Mouse (Mus musculus) kidney, embryonic 15.5 days (tissue): ENCODE results near the gene Chst11. TPM values are rescaled to one million over a fixed set of nuclear protein-coding genes. Genes with fewer than 3 reads are reported as not detected.
A peak's percentile ranks its signal among the peaks of the same experiment; 100 is the strongest.

Experiments
- ATAC-seq: fragments of 200-750 bp; cut with Nextera tagmentation; replicated peaks from 2 replicates; pipeline ENCODE4 v1.8.0; 2017; ENCODE audit warnings: moderate TSS enrichment; ENCODE audit not compliant: low FRiP score
- H3K27ac ChIP-seq: fragments of 300-500 bp; sonication (generic); 2 replicates; pipeline ENCODE4 v1.5.1; 2015; ENCODE audit warnings: mild to moderate bottlenecking, inconsistent platforms
- H3K27me3 ChIP-seq: fragments of 300-500 bp; sonication (generic); 2 replicates; pipeline ENCODE4 v1.6.1; 2015; ENCODE audit warnings: inconsistent platforms
- H3K36me3 ChIP-seq: fragments of 300-500 bp; sonication (generic); 2 replicates; pipeline ENCODE4 v1.6.1; 2015; ENCODE audit warnings: inconsistent platforms
- H3K4me1 ChIP-seq: fragments of 300-500 bp; sonication (generic); 2 replicates; pipeline ENCODE4 v1.6.1; 2015; ENCODE audit warnings: inconsistent platforms
- H3K4me2 ChIP-seq: fragments of 300-500 bp; sonication (generic); 2 replicates; pipeline ENCODE4 v1.6.1; 2015; ENCODE audit warnings: moderate library complexity, mild to moderate bottlenecking, inconsistent platforms
- H3K4me3 ChIP-seq: fragments of 300-500 bp; sonication (generic); replicated peaks from 2 replicates; pipeline ENCODE4 v1.5.1; 2015; ENCODE audit warnings: mild to moderate bottlenecking, inconsistent platforms
- H3K9ac ChIP-seq: fragments of 300-500 bp; sonication (generic); 2 replicates; pipeline ENCODE4 v1.6.1; 2015; ENCODE audit warnings: mild to moderate bottlenecking, inconsistent platforms
- H3K9me3 ChIP-seq: fragments of 300-500 bp; sonication (generic); replicated peaks from 2 replicates; pipeline ENCODE4 v1.6.1; 2016; ENCODE audit warnings: inconsistent platforms
- WGBS: fragments of 180-500 bp; shearing (Covaris S2); methylation state at CpG from one replicate; pipeline ENCODE4 v1.1.7; 2015; ENCODE audit warnings: mixed read lengths; 5-methylcytosine and 5-hydroxymethylcytosine counted together
- polyA plus RNA-seq: library from polyadenylated mRNA; unstranded; fragments of >200 nt; fragmentation: Nextera tagmentation; extraction: Ambion mirVana; gene quantifications from 2 replicates; pipeline ENCODE4 v1.2.1, GENCODE M21; 2015

Gene Chst11
- polyA plus RNA-seq, 1 experiment from 2014 or later: 3.8 TPM

- 47% methylated on average over 11 of the region's 11 CpGs for WGBS
- 0 out of 2 replicates have a peak, but pooled peaks have one; percentile 4 for ATAC-seq
These were observed 212.5 kb downstream of the Chst11 start for GRCm38 (mm10) chr10:83197690-83198336.

GRCm38 (mm10) chr10:83198692-83199091 is 213.4 kb downstream of the Chst11 start:
- 72% methylated on average over 5 of the region's 5 CpGs for WGBS
- no peak overlapping the region for H3K4me2 ChIP-seq
- no peaks in the 10 kb centered on the region for H3K4me1 ChIP-seq
- no peak for ATAC-seq
- H3K9ac ChIP-seq: no peak overlapping the region
- no peaks in the 10 kb centered on the region for H3K27me3 ChIP-seq
- H3K27ac ChIP-seq: no peak overlapping the region
- no peaks in the 10 kb centered on the region for H3K9me3 ChIP-seq
- no peak overlapping the region for H3K4me3 ChIP-seq
- H3K36me3 ChIP-seq: no peaks in the 10 kb centered on the region

More at GRCm38 (mm10) chr10:83197690-83198336, 212.5 kb downstream of the Chst11 start:
- H3K4me1 ChIP-seq: no peaks in the 10 kb centered on the region
- no peaks in the 10 kb centered on the region for H3K27me3 ChIP-seq
- no peaks in the 10 kb centered on the region for H3K36me3 ChIP-seq
- no peaks in the 10 kb centered on the region for H3K9me3 ChIP-seq
- H3K4me2 ChIP-seq: no peak overlapping the region
- no peak overlapping the region for H3K27ac ChIP-seq
- H3K4me3 ChIP-seq: no peak overlapping the region
- H3K9ac ChIP-seq: no peak overlapping the region

GRCm38 (mm10) chr10:83199290-83199689 is 214.0 kb downstream of the Chst11 start:
- ATAC-seq: no peak
- no peak overlapping the region for H3K27ac ChIP-seq
- H3K4me1 ChIP-seq: no peaks in the 10 kb centered on the region
- H3K9ac ChIP-seq: no peak overlapping the region
- no peak overlapping the region for H3K4me3 ChIP-seq
- no peaks in the 10 kb centered on the region for H3K9me3 ChIP-seq
- WGBS: 85% methylated on average over 9 of the region's 9 CpGs
- H3K27me3 ChIP-seq: no peaks in the 10 kb centered on the region
- H3K36me3 ChIP-seq: no peaks in the 10 kb centered on the region
- no peak overlapping the region for H3K4me2 ChIP-seq

- no peaks in the 10 kb centered on the region for H3K4me1 ChIP-seq
- ATAC-seq: no peak
- H3K4me2 ChIP-seq: no peak overlapping the region
- no peak overlapping the region for H3K27ac ChIP-seq
- no peak overlapping the region for H3K9ac ChIP-seq
- H3K36me3 ChIP-seq: no peaks in the 10 kb centered on the region
- no peaks in the 10 kb centered on the region for H3K27me3 ChIP-seq
- H3K4me3 ChIP-seq: no peak overlapping the region
- WGBS: 89% methylated on average over 7 of the region's 7 CpGs
- no peaks in the 10 kb centered on the region for H3K9me3 ChIP-seq
These were observed 216.2 kb downstream of the Chst11 start for GRCm38 (mm10) chr10:83201525-83201924.

GRCm38 (mm10) chr10:83202906-83203702 is 217.8 kb downstream of the Chst11 start:
- no peak overlapping the region for H3K4me3 ChIP-seq

GRCm38 (mm10) chr10:83208436-83208835 is 223.1 kb downstream of the Chst11 start:
- peaks cover 5% of the 10 kb centered on the region; the same call in 1 of the 2 replicates for H3K4me1 ChIP-seq
- H3K4me3 ChIP-seq: no peak overlapping the region
- H3K36me3 ChIP-seq: no peaks in the 10 kb centered on the region
- H3K9me3 ChIP-seq: no peaks in the 10 kb centered on the region
- ATAC-seq: no peak
- no peak overlapping the region for H3K4me2 ChIP-seq
- no peaks in the 10 kb centered on the region for H3K27me3 ChIP-seq
- no peak overlapping the region for H3K27ac ChIP-seq
- 84% methylated on average over 7 of the region's 7 CpGs for WGBS
- no peak overlapping the region for H3K9ac ChIP-seq

More at GRCm38 (mm10) chr10:83202906-83203702, 217.8 kb downstream of the Chst11 start:
- no peak for ATAC-seq
- Histone ChIP-seq H3K27me3 (no peaks in the 10 kb centered on the region), H3K4me1 (no peaks in the 10 kb centered on the region), H3K36me3 (no peaks in the 10 kb centered on the region), H3K27ac (no peak overlapping the region), H3K9ac (no peak overlapping the region), H3K4me2 (no peak overlapping the region), H3K9me3 (no peaks in the 10 kb centered on the region)
- 85% methylated on average over 14 of the region's 14 CpGs for WGBS

- 60% methylated on average over 12 of the region's 12 CpGs for WGBS
- H3K9me3 ChIP-seq: no peaks in the 10 kb centered on the region
- H3K27ac ChIP-seq: no peak overlapping the region
- no peaks in the 10 kb centered on the region for H3K27me3 ChIP-seq
- peaks cover 5% of the 10 kb centered on the region; the same call in 1 of the 2 replicates for H3K4me1 ChIP-seq
- no peak overlapping the region for H3K4me2 ChIP-seq
- H3K4me3 ChIP-seq: no peak overlapping the region
- ATAC-seq: no peak
- no peaks in the 10 kb centered on the region for H3K36me3 ChIP-seq
- no peak overlapping the region for H3K9ac ChIP-seq
These were observed 224.1 kb downstream of the Chst11 start for GRCm38 (mm10) chr10:83209388-83209787.

GRCm38 (mm10) chr10:83210122-83210521 is 224.8 kb downstream of the Chst11 start:
- H3K36me3 ChIP-seq: no peaks in the 10 kb centered on the region
- no peak overlapping the region for H3K4me3 ChIP-seq
- H3K27me3 ChIP-seq: no peaks in the 10 kb centered on the region
- peaks cover 5% of the 10 kb centered on the region; the same call in 1 of the 2 replicates for H3K4me1 ChIP-seq
- H3K27ac ChIP-seq: no peak overlapping the region
- H3K9me3 ChIP-seq: no peaks in the 10 kb centered on the region
- 76% methylated on average over 16 of the region's 16 CpGs for WGBS
- H3K9ac ChIP-seq: no peak overlapping the region
- no peak overlapping the region for H3K4me2 ChIP-seq
- ATAC-seq: no peak

GRCm38 (mm10) chr10:83210968-83211583 is 225.8 kb downstream of the Chst11 start:
- no peak overlapping the region for H3K4me2 ChIP-seq
- no peaks in the 10 kb centered on the region for H3K36me3 ChIP-seq
- no peaks in the 10 kb centered on the region for H3K27me3 ChIP-seq
- H3K9ac ChIP-seq: no peak overlapping the region
- H3K9me3 ChIP-seq: no peaks in the 10 kb centered on the region
- no peak overlapping the region for H3K27ac ChIP-seq
- ATAC-seq: no peak
- 64% methylated on average over 6 of the region's 6 CpGs for WGBS
- peaks cover 5% of the 10 kb centered on the region; the same call in 1 of the 2 replicates for H3K4me1 ChIP-seq
- no peak overlapping the region for H3K4me3 ChIP-seq

- no peak overlapping the region for H3K27ac ChIP-seq
- no peak overlapping the region for H3K4me3 ChIP-seq
- H3K4me2 ChIP-seq: no peak overlapping the region
- H3K9ac ChIP-seq: no peak overlapping the region
- no peaks in the 10 kb centered on the region for H3K9me3 ChIP-seq
- H3K36me3 ChIP-seq: no peaks in the 10 kb centered on the region
- no peak for ATAC-seq
- WGBS: 88% methylated on average over 4 of the region's 4 CpGs
- no peaks in the 10 kb centered on the region for H3K27me3 ChIP-seq
- peaks cover 5% of the 10 kb centered on the region; the same call in 1 of the 2 replicates for H3K4me1 ChIP-seq
These were observed 227.3 kb downstream of the Chst11 start for GRCm38 (mm10) chr10:83212618-83213017.

- WGBS: 64% methylated on average over 5 of the region's 5 CpGs
- H3K9me3 ChIP-seq: no peaks in the 10 kb centered on the region
- no peak overlapping the region for H3K27ac ChIP-seq
- no peak overlapping the region for H3K4me3 ChIP-seq
- no peaks in the 10 kb centered on the region for H3K27me3 ChIP-seq
- no peaks in the 10 kb centered on the region for H3K4me1 ChIP-seq
- no peak for ATAC-seq
- no peak overlapping the region for H3K9ac ChIP-seq
- H3K36me3 ChIP-seq: no peaks in the 10 kb centered on the region
- no peak overlapping the region for H3K4me2 ChIP-seq
These were observed 230.3 kb downstream of the Chst11 start for GRCm38 (mm10) chr10:83215559-83215958.

- H3K36me3 ChIP-seq: no peaks in the 10 kb centered on the region
- WGBS: 56% methylated on average over 5 of the region's 5 CpGs
- H3K4me3 ChIP-seq: no peak overlapping the region
- H3K27me3 ChIP-seq: no peaks in the 10 kb centered on the region
- H3K9me3 ChIP-seq: no peaks in the 10 kb centered on the region
- 0 out of 2 replicates have a peak, but pooled peaks have one; percentile 12 for ATAC-seq
- H3K27ac ChIP-seq: no peak overlapping the region
- no peaks in the 10 kb centered on the region for H3K4me1 ChIP-seq
- no peak overlapping the region for H3K9ac ChIP-seq
- no peak overlapping the region for H3K4me2 ChIP-seq
These were observed 232.0 kb downstream of the Chst11 start for GRCm38 (mm10) chr10:83217256-83217655.
